Mouse (Mus musculus): Measurements from ENCODE around the gene Lamtor2.
A peak's percentile ranks its signal among the peaks of the same experiment; 100 is the strongest.

Gene Lamtor2

GRCm38 (mm10) chr3:88523027-88523426 is 29.8 kb downstream of the Lamtor2 start:
- no peak for DNase-seq

- peak; percentile 76 for DNase-seq
Observed at GRCm38 (mm10) chr3:88521803-88522331, 31.0 kb downstream of the Lamtor2 start.

- no peak for DNase-seq
Observed at GRCm38 (mm10) chr3:88521156-88521555, 31.7 kb downstream of the Lamtor2 start.

GRCm38 (mm10) chr3:88520078-88520477 is 32.8 kb downstream of the Lamtor2 start:
- DNase-seq: no peak

GRCm38 (mm10) chr3:88518411-88518810 is 34.5 kb downstream of the Lamtor2 start:
- DNase-seq: no peak

GRCm38 (mm10) chr3:88516407-88516806 is 36.5 kb downstream of the Lamtor2 start:
- DNase-seq: no peak

GRCm38 (mm10) chr3:88515095-88515386 is 37.8 kb downstream of the Lamtor2 start:
- DNase-seq: no peak

GRCm38 (mm10) chr3:88514231-88515094 is 38.4 kb downstream of the Lamtor2 start:
- no peak for DNase-seq

- DNase-seq: no peak
Observed at GRCm38 (mm10) chr3:88513546-88514115, 39.2 kb downstream of the Lamtor2 start.

- DNase-seq: no peak
Observed at GRCm38 (mm10) chr3:88512896-88513545, 39.9 kb downstream of the Lamtor2 start.

GRCm38 (mm10) chr3:88512141-88512895 is 40.6 kb downstream of the Lamtor2 start:
- no peak for DNase-seq

- no peak for DNase-seq
Observed at GRCm38 (mm10) chr3:88511559-88511958, 41.3 kb downstream of the Lamtor2 start.

GRCm38 (mm10) chr3:88510421-88511289 is 42.2 kb downstream of the Lamtor2 start:
- DNase-seq: no peak

- DNase-seq: peak; percentile 96
Observed at GRCm38 (mm10) chr3:88509692-88510420, 43.0 kb downstream of the Lamtor2 start, which contains the start of gene Lmna. Gene Lmna (minus strand): TSS chr3:88509956.

- no peak for DNase-seq
Observed at GRCm38 (mm10) chr3:88509250-88509649, 43.6 kb downstream of the Lamtor2 start.

GRCm38 (mm10) chr3:88505765-88506164 is 47.1 kb downstream of the Lamtor2 start:
- no peak for DNase-seq

- DNase-seq: no peak
Observed at GRCm38 (mm10) chr3:88505081-88505480, 47.8 kb downstream of the Lamtor2 start.

- no peak for DNase-seq
Observed at GRCm38 (mm10) chr3:88503881-88504746, 48.8 kb downstream of the Lamtor2 start.

GRCm38 (mm10) chr3:88503505-88503863 is 49.4 kb downstream of the Lamtor2 start:
- DNase-seq: no peak
